Mouse (Mus musculus): ENCODE results near the gene Smarca4.

DNA sequence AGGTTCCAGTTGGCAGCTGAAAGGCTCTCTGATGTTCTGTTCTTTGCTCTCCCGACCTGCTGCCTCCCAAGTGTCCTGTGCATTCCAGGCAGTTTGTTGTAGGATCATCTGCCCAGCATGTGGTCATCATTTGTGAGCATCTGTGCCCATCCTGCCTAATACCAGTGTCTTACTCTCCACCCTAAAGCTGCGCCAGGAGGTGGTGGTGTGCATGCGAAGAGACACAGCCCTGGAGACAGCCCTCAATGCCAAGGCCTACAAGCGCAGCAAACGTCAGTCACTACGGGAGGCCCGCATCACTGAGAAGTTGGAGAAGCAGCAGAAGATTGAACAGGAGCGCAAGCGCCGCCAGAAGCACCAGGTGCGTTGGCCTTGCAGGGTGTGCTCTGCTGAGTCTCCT lies 23.1 kb downstream of the Smarca4 start:
- TF ChIP-seq CTCF (IDR thresholded peaks at IDR 0.05; ENCODE audit: low read depth) (no peak), EP300 (IDR thresholded peaks at IDR 0.05; ENCODE audit: low read depth) (no peak)
